Mouse (Mus musculus) kidney, embryonic 16.5 days (tissue): Measurements from ENCODE around the gene Gpr61. TPM values are rescaled to one million over a fixed set of nuclear protein-coding genes. Genes with fewer than 3 reads are reported as not detected.

Experiments used
- ATAC-seq: fragments of 200-750 bp; cut with Nextera tagmentation; 2 replicates; pipeline ENCODE4 v1.8.0; 2017; ENCODE audit warnings: moderate TSS enrichment; ENCODE audit not compliant: low FRiP score, low TSS enrichment
- H3K27ac ChIP-seq: fragments of 300-500 bp; sonication (generic); 2 replicates; pipeline ENCODE4 v1.5.1; 2014; ENCODE audit warnings: low read length
- H3K27me3 ChIP-seq: fragments of 300-500 bp; sonication (generic); 2 replicates; pipeline ENCODE4 v1.6.1; 2014; ENCODE audit warnings: low read length, control low read depth, mixed read lengths; ENCODE audit not compliant: insufficient read depth
- H3K36me3 ChIP-seq: fragments of 300-500 bp; sonication (generic); 2 replicates; pipeline ENCODE4 v1.6.1; 2014; ENCODE audit warnings: low read length, control low read depth, mixed read lengths; ENCODE audit not compliant: insufficient read depth
- H3K4me1 ChIP-seq: fragments of 300-500 bp; sonication (generic); 2 replicates; pipeline ENCODE4 v1.6.1; 2014; ENCODE audit warnings: low read length, control low read depth, mixed read lengths; ENCODE audit not compliant: insufficient read depth
- H3K4me2 ChIP-seq: fragments of 300-500 bp; sonication (generic); replicated peaks from 2 replicates; pipeline ENCODE4 v1.6.1; 2014; ENCODE audit warnings: low read depth, low read length
- H3K4me3 ChIP-seq: fragments of 300-500 bp; sonication (generic); 2 replicates; pipeline ENCODE4 v1.5.1; 2014; ENCODE audit warnings: mild to moderate bottlenecking, low read length
- H3K9ac ChIP-seq: fragments of 300-500 bp; sonication (generic); replicated peaks from 2 replicates; pipeline ENCODE4 v1.6.1; 2014; ENCODE audit warnings: low read length
- H3K9me3 ChIP-seq: fragments of 300-500 bp; sonication (generic); 2 replicates; pipeline ENCODE4 v1.6.1; 2016; ENCODE audit warnings: low read length, control low read depth
- WGBS: fragments of 180-500 bp; shearing (Covaris S2); extraction: QIAGEN DNeasy Blood & Tissue Kit; methylation state at CpG from one replicate; pipeline ENCODE4 v1.1.7; 2014; 5-methylcytosine and 5-hydroxymethylcytosine counted together
- polyA plus RNA-seq: library from polyadenylated mRNA; unstranded; fragments of >200 nt; fragmentation: Nextera tagmentation; extraction: Ambion mirVana; gene quantifications from 2 replicates; pipeline ENCODE4 v1.2.1, GENCODE M21; 2015

Gpr61 gene
- polyA plus RNA-seq, 1 experiment from 2014 or later = 0.06 TPM

GRCm38 (mm10) chr3:108164091-108164490 lies 9.4 kb upstream of the Gpr61 start:
- Histone ChIP-seq H3K4me2 (no peak overlapping the region), H3K27ac (no peak overlapping the region), H3K36me3 (no peaks in the 10 kb centered on the region), H3K4me1 (peaks cover 35% of the 10 kb centered on the region), H3K9me3 (no peaks in the 10 kb centered on the region), H3K9ac (no peak overlapping the region), H3K27me3 (peaks cover 8% of the 10 kb centered on the region; the same call in 1 of the 2 replicates), H3K4me3 (no peak overlapping the region)
- 67% methylated on average over 5 of the region's 5 CpGs for WGBS
- ATAC-seq = no peak

- Histone ChIP-seq H3K4me2 (no peak overlapping the region), H3K9me3 (no peaks in the 10 kb centered on the region), H3K27ac (no peak overlapping the region), H3K4me1 (no peaks in the 10 kb centered on the region), H3K27me3 (no peaks in the 10 kb centered on the region), H3K36me3 (no peaks in the 10 kb centered on the region), H3K4me3 (no peak overlapping the region), H3K9ac (no peak overlapping the region)
- ATAC-seq = no peak
- 64% methylated on average over 9 of the region's 9 CpGs for WGBS
Measured at GRCm38 (mm10) chr3:108158383-108159037, 3.8 kb upstream of the Gpr61 start.

- no peak for ATAC-seq
- 91% methylated on average over 3 of the region's 3 CpGs for WGBS
- no peak overlapping the region for H3K4me3 ChIP-seq
Measured at GRCm38 (mm10) chr3:108152290-108152689, 2.4 kb downstream of the Gpr61 start.

GRCm38 (mm10) chr3:108147386-108148235 lies 7.1 kb downstream of the Gpr61 start:
- Histone ChIP-seq H3K4me3 (no peak overlapping the region), H3K36me3 (no peaks in the 10 kb centered on the region), H3K27ac (0 out of 2 replicates have a peak overlapping the region, but pooled peaks have one; percentile 16), H3K9ac (no peak overlapping the region), H3K9me3 (no peaks in the 10 kb centered on the region), H3K4me2 (peak overlapping the region; percentile 9; the same call in 1 of the 2 replicates), H3K27me3 (no peaks in the 10 kb centered on the region), H3K4me1 (peaks cover 27% of the 10 kb centered on the region)
- ATAC-seq = peak; percentile 58; the same call in 1 of the 2 replicates
- 61% methylated on average over 11 of the region's 11 CpGs for WGBS

More at GRCm38 (mm10) chr3:108152290-108152689, 2.4 kb downstream of the Gpr61 start:
- H3K4me2 ChIP-seq = no peak overlapping the region
- H3K9me3 ChIP-seq = no peaks in the 10 kb centered on the region
- peaks cover 4% of the 10 kb centered on the region; the same call in 1 of the 2 replicates for H3K4me1 ChIP-seq
- H3K36me3 ChIP-seq = no peaks in the 10 kb centered on the region
- H3K27ac ChIP-seq = no peak overlapping the region
- H3K27me3 ChIP-seq = no peaks in the 10 kb centered on the region
- no peak overlapping the region for H3K9ac ChIP-seq

GRCm38 (mm10) chr3:108146671-108147070 lies 8.0 kb downstream of the Gpr61 start:
- H3K27ac ChIP-seq = peak overlapping the region; percentile 93

GRCm38 (mm10) chr3:108145534-108146445 lies 8.9 kb downstream of the Gpr61 start, which contains the start of gene Gnai3:
Gnai3 (minus strand) TSS chr3:108146146.
- no peaks in the 10 kb centered on the region for H3K36me3 ChIP-seq
- no peaks in the 10 kb centered on the region for H3K9me3 ChIP-seq
- H3K4me2 ChIP-seq = peak within 1 kb of the TSS; percentile 91
- H3K4me1 ChIP-seq = peaks cover 27% of the 10 kb centered on the region
- peak within 1 kb of the TSS; percentile 85 for H3K4me3 ChIP-seq
- no peaks in the 10 kb centered on the region for H3K27me3 ChIP-seq
- H3K27ac ChIP-seq = peak within 1 kb of the TSS; percentile 93
- 0% methylated on average over 62 of the region's 63 CpGs for WGBS
- H3K9ac ChIP-seq = peak within 1 kb of the TSS; percentile 88
- peak; percentile 93 for ATAC-seq

More at GRCm38 (mm10) chr3:108146671-108147070, 8.0 kb downstream of the Gpr61 start:
- no peaks in the 10 kb centered on the region for H3K27me3 ChIP-seq
- H3K9ac ChIP-seq = peak overlapping the region; percentile 88
- peaks cover 27% of the 10 kb centered on the region for H3K4me1 ChIP-seq
- no peaks in the 10 kb centered on the region for H3K36me3 ChIP-seq
- 63% methylated on average over 5 of the region's 5 CpGs for WGBS
- peak overlapping the region; percentile 85 for H3K4me3 ChIP-seq
- H3K9me3 ChIP-seq = no peaks in the 10 kb centered on the region
- H3K4me2 ChIP-seq = peak overlapping the region; percentile 91
- ATAC-seq = no peak

GRCm38 (mm10) chr3:108140786-108141185 lies 13.9 kb downstream of the Gpr61 start:
- no peak for ATAC-seq
- Histone ChIP-seq H3K4me2 (no peak overlapping the region), H3K9me3 (no peaks in the 10 kb centered on the region), H3K9ac (no peak overlapping the region), H3K4me3 (no peak overlapping the region), H3K27me3 (no peaks in the 10 kb centered on the region), H3K36me3 (peaks cover 12% of the 10 kb centered on the region; the same call in 1 of the 2 replicates), H3K27ac (no peak overlapping the region), H3K4me1 (peaks cover 14% of the 10 kb centered on the region)
- 76% methylated on average over 4 of the region's 4 CpGs for WGBS

- no peak for ATAC-seq
- Histone ChIP-seq H3K4me1 (0 out of 2 replicates have a peak, but pooled peaks cover 4% of the 10 kb centered on the region), H3K36me3 (peaks cover 12% of the 10 kb centered on the region; the same call in 1 of the 2 replicates), H3K9me3 (no peaks in the 10 kb centered on the region), H3K9ac (no peak overlapping the region), H3K4me2 (no peak overlapping the region), H3K4me3 (no peak overlapping the region), H3K27ac (no peak overlapping the region), H3K27me3 (no peaks in the 10 kb centered on the region)
- WGBS = 81% methylated on average over 1 of the region's 1 CpGs
Measured at GRCm38 (mm10) chr3:108139113-108139512, 15.6 kb downstream of the Gpr61 start.

GRCm38 (mm10) chr3:108134701-108135100 lies 20.0 kb downstream of the Gpr61 start:
- Histone ChIP-seq H3K27ac (no peak overlapping the region), H3K36me3 (peaks cover 5% of the 10 kb centered on the region; the same call in 1 of the 2 replicates), H3K9me3 (no peaks in the 10 kb centered on the region), H3K4me3 (no peak overlapping the region), H3K9ac (no peak overlapping the region), H3K27me3 (no peaks in the 10 kb centered on the region), H3K4me2 (no peak overlapping the region), H3K4me1 (peaks cover 20% of the 10 kb centered on the region)
- 76% methylated on average over 11 of the region's 11 CpGs for WGBS
- no peak for ATAC-seq
